Mouse (Mus musculus) neural tube, embryonic 14.5 days (tissue): ENCODE results near the gene Medag. TPM values are rescaled to one million over a fixed set of nuclear protein-coding genes. Genes with fewer than 3 reads are reported as not detected.

Experiments
- ATAC-seq: fragments of 200-750 bp; cut with Nextera tagmentation; 2 replicates; pipeline ENCODE4 v1.8.0; 2017; ENCODE audit warnings: low read depth, mild to moderate bottlenecking, moderate TSS enrichment, moderate library complexity
- H3K27ac ChIP-seq: fragments of 300-500 bp; sonication (generic); 2 replicates; pipeline ENCODE4 v1.5.1; 2014; ENCODE audit warnings: low read depth, mild to moderate bottlenecking, control low read depth, low read length, moderate library complexity, mixed read lengths
- H3K27me3 ChIP-seq: fragments of 300-500 bp; sonication (generic); 2 replicates; pipeline ENCODE4 v1.6.1; 2014; ENCODE audit warnings: low read length; ENCODE audit not compliant: control insufficient read depth, insufficient read depth
- H3K36me3 ChIP-seq: fragments of 300-500 bp; sonication (generic); 2 replicates; pipeline ENCODE4 v1.6.1; 2014; ENCODE audit warnings: low read length, mixed read lengths; ENCODE audit not compliant: control insufficient read depth, insufficient read depth
- H3K4me1 ChIP-seq: fragments of 300-500 bp; sonication (generic); 2 replicates; pipeline ENCODE4 v1.6.1; 2014; ENCODE audit warnings: low read length; ENCODE audit not compliant: control insufficient read depth, insufficient read depth
- H3K4me2 ChIP-seq: fragments of 300-500 bp; sonication (generic); 2 replicates; pipeline ENCODE4 v1.6.1; 2014; ENCODE audit warnings: mild to moderate bottlenecking, low read depth, low read length, control low read depth
- H3K4me3 ChIP-seq: fragments of 300-500 bp; sonication (generic); 2 replicates; pipeline ENCODE4 v1.5.1; 2014; ENCODE audit warnings: low read depth, low read length, control low read depth, mixed read lengths
- H3K9ac ChIP-seq: fragments of 300-500 bp; sonication (generic); replicated peaks from 2 replicates; pipeline ENCODE4 v1.6.1; 2014; ENCODE audit warnings: low read depth, mild to moderate bottlenecking, control low read depth, low read length, mixed read lengths
- H3K9me3 ChIP-seq: fragments of 300-500 bp; sonication (generic); 2 replicates; pipeline ENCODE4 v1.6.1; 2016; ENCODE audit warnings: low read length; ENCODE audit not compliant: control insufficient read depth
- WGBS: fragments of 180-500 bp; shearing (Covaris S2); extraction: QIAGEN DNeasy Blood & Tissue Kit; methylation state at CpG from one replicate; pipeline ENCODE4 v1.1.7; 2014; 5-methylcytosine and 5-hydroxymethylcytosine counted together
- polyA plus RNA-seq: library from polyadenylated mRNA; unstranded; fragments of >200 nt; fragmentation: Nextera tagmentation; extraction: Ambion mirVana; gene quantifications from 2 replicates; pipeline ENCODE4 v1.2.1, GENCODE M21; 2014

The Medag gene
- polyA plus RNA-seq, 1 experiment from 2014 or later, result 1.9 TPM

GRCm38 (mm10) chr5:149474701-149475468 is 63.3 kb downstream of the Medag start:
- Histone ChIP-seq H3K9me3 (no peaks in the 10 kb centered on the region), H3K36me3 (no peaks in the 10 kb centered on the region), H3K27ac (no peak overlapping the region), H3K4me2 (no peak overlapping the region), H3K9ac (no peak overlapping the region), H3K4me1 (no peaks in the 10 kb centered on the region), H3K4me3 (no peak overlapping the region), H3K27me3 (no peaks in the 10 kb centered on the region)
- ATAC-seq, result no peak
- WGBS, result 88% methylated on average over 16 of the region's 16 CpGs

Other genes with a start within 250 kb of the Medag start
- 68.5 and 71.3 TPM in 2 replicates for gene Uspl1, start 227.4 kb upstream of the Medag start, polyA plus RNA-seq
- 766 and 814 TPM in 2 replicates for gene Hmgb1, start 227.3 kb upstream of the Medag start, polyA plus RNA-seq
- 11.0 and 13.3 TPM in 2 replicates for gene Alox5ap, start 147.0 kb upstream of the Medag start, polyA plus RNA-seq
- 0.62 and 1.8 TPM in 2 replicates for gene Tex26, start 27.9 kb downstream of the Medag start, polyA plus RNA-seq
- 0.25 and 0.50 TPM in 2 replicates for gene Wdr95, start 116.9 kb downstream of the Medag start, polyA plus RNA-seq
- 97.1 and 112 TPM in 2 replicates for gene Hsph1, start 224.6 kb downstream of the Medag start, polyA plus RNA-seq